Mouse (Mus musculus) megakaryocyte-erythroid progenitor cell, adult 5-6 weeks (primary cell): ENCODE measurements around the gene Zfp746. TPM values are rescaled to one million over a fixed set of nuclear protein-coding genes. Genes with fewer than 3 reads are reported as not detected.

Experiments used
- ATAC-seq: replicated peaks from 2 replicates; pipeline ENCODE4 v1.8.0; 2016; ENCODE audit warnings: mild to moderate bottlenecking, inconsistent platforms; ENCODE audit not compliant: severe bottlenecking, poor library complexity, low FRiP score, low TSS enrichment
- total RNA-seq, 2 experiments: library from RNA; stranded (forward) in 1 of 2; stranded (reverse) in 1 of 2; fragments of 200-1000, 215-1000 nt in 1 of 2; fragments of >200 nt in 1 of 2; fragmentation: Nextera tagmentation in 1 of 2; gene quantifications; 2 replicates each; pipeline ENCODE4 v1.2.3; 2014 to 2017

Gene Zfp746
- total RNA-seq (2014; fragmentation: Nextera tagmentation) (22.7 and 33.6 TPM in 2 replicates), total RNA-seq (2017) (15.1 and 18.9 TPM in 2 replicates)

GRCm38 (mm10) chr6:48086471-48086878 is at the start of gene Zfp746:
Gene Zfp746 (minus strand): TSS chr6:48086593.
- ATAC-seq = peak; percentile 79

GRCm38 (mm10) chr6:48121092-48121491 is 34.7 kb upstream of the Zfp746 start:
- peak; percentile 100 for ATAC-seq

GRCm38 (mm10) chr6:48116036-48116435 is 29.6 kb upstream of the Zfp746 start:
- ATAC-seq = no peak

- ATAC-seq = no peak
These were observed 743 bp upstream of the Zfp746 start for GRCm38 (mm10) chr6:48086957-48087715.

- peak; percentile 62 for ATAC-seq
These were observed 630 bp downstream of the Zfp746 start for GRCm38 (mm10) chr6:48085521-48086404.

- peak; percentile 38 for ATAC-seq
These were observed 2.6 kb downstream of the Zfp746 start for GRCm38 (mm10) chr6:48083733-48084191.

GRCm38 (mm10) chr6:48081952-48082351 is 4.4 kb downstream of the Zfp746 start:
- no peak for ATAC-seq

GRCm38 (mm10) chr6:48081021-48081420 is 5.4 kb downstream of the Zfp746 start:
- ATAC-seq = no peak

- peak; percentile 88 for ATAC-seq
These were observed 13.1 kb downstream of the Zfp746 start for GRCm38 (mm10) chr6:48073316-48073715.

GRCm38 (mm10) chr6:48067492-48067891 is 18.9 kb downstream of the Zfp746 start:
- ATAC-seq = no peak

GRCm38 (mm10) chr6:48065587-48066075 is 20.8 kb downstream of the Zfp746 start:
- no peak for ATAC-seq

- ATAC-seq = no peak
These were observed 21.9 kb downstream of the Zfp746 start for GRCm38 (mm10) chr6:48064451-48064850.

GRCm38 (mm10) chr6:48063940-48064339 is 22.5 kb downstream of the Zfp746 start:
- no peak for ATAC-seq

GRCm38 (mm10) chr6:48060895-48061294 is 25.5 kb downstream of the Zfp746 start:
- ATAC-seq = no peak

GRCm38 (mm10) chr6:48060421-48060820 is 26.0 kb downstream of the Zfp746 start:
- no peak for ATAC-seq

GRCm38 (mm10) chr6:48052136-48052535 is 34.3 kb downstream of the Zfp746 start:
- ATAC-seq = no peak

GRCm38 (mm10) chr6:48051666-48052065 is 34.7 kb downstream of the Zfp746 start:
- no peak for ATAC-seq

- ATAC-seq = no peak
These were observed 36.9 kb downstream of the Zfp746 start for GRCm38 (mm10) chr6:48049273-48050065.
